Mouse (Mus musculus): ENCODE results near the gene Olfr329-ps.
"Not testable (repeated sequence)": the region's sequence is repeated elsewhere in the genome, so short reads cannot be mapped to it uniquely, and the experiment has no call there.

Gene Olfr329-ps

GRCm38 (mm10) chr11:58546322-58546721, at the start of gene Olfr329-ps:
TSS of gene Olfr329-ps (minus strand) at chr11:58546422.
- no peak for DNase-seq (ENCODE audit: extremely low spot score)

GRCm38 (mm10) chr11:58594814-58595213, 48.6 kb upstream of the Olfr329-ps start, which contains the start of gene Olfr324:
TSS of gene Olfr324 (plus strand) at chr11:58595114.
- no peak for DNase-seq (ENCODE audit: extremely low spot score)

- DNase-seq (ENCODE audit: extremely low spot score) = no peak
Measured at GRCm38 (mm10) chr11:58588620-58589250, 42.5 kb upstream of the Olfr329-ps start.

- DNase-seq (ENCODE audit: extremely low spot score) = peak; percentile 25
Measured at GRCm38 (mm10) chr11:58587898-58588348, 41.7 kb upstream of the Olfr329-ps start.

- DNase-seq (ENCODE audit: extremely low spot score) = no peak
Measured at GRCm38 (mm10) chr11:58578636-58579035, 32.4 kb upstream of the Olfr329-ps start.

GRCm38 (mm10) chr11:58577430-58577829, 31.2 kb upstream of the Olfr329-ps start, which contains the start of gene Olfr325:
TSS of gene Olfr325 (plus strand) at chr11:58577730.
- DNase-seq (ENCODE audit: extremely low spot score) = no peak

GRCm38 (mm10) chr11:58570405-58570804, 24.2 kb upstream of the Olfr329-ps start, which contains the start of gene Olfr224:
TSS of gene Olfr224 (minus strand) at chr11:58570553.
- DNase-seq (ENCODE audit: extremely low spot score) = no peak

- no peak for DNase-seq (ENCODE audit: extremely low spot score)
Measured at GRCm38 (mm10) chr11:58555536-58555935, 9.3 kb upstream of the Olfr329-ps start, which contains the start of gene Olfr328. TSS of gene Olfr328 (minus strand) at chr11:58555636.

GRCm38 (mm10) chr11:58534736-58535135, 11.5 kb downstream of the Olfr329-ps start, which contains the start of gene Olfr330:
TSS of gene Olfr330 (minus strand) at chr11:58534836.
- not testable (repeated sequence) for DNase-seq (ENCODE audit: extremely low spot score)

GRCm38 (mm10) chr11:58519756-58520155, 26.5 kb downstream of the Olfr329-ps start:
- DNase-seq (ENCODE audit: extremely low spot score) = not testable (repeated sequence)

GRCm38 (mm10) chr11:58518916-58519315, 27.3 kb downstream of the Olfr329-ps start:
- not testable (repeated sequence) for DNase-seq (ENCODE audit: extremely low spot score)

- not testable (repeated sequence) for DNase-seq (ENCODE audit: extremely low spot score)
Measured at GRCm38 (mm10) chr11:58509058-58509457, 37.2 kb downstream of the Olfr329-ps start.

GRCm38 (mm10) chr11:58502472-58502871, 43.8 kb downstream of the Olfr329-ps start, which contains the start of gene Olfr331:
TSS of gene Olfr331 (minus strand) at chr11:58502572.
- DNase-seq (ENCODE audit: extremely low spot score) = not testable (repeated sequence)

GRCm38 (mm10) chr11:58499290-58499689, 46.9 kb downstream of the Olfr329-ps start:
- no peak for DNase-seq (ENCODE audit: extremely low spot score)

GRCm38 (mm10) chr11:58498761-58499160, 47.5 kb downstream of the Olfr329-ps start:
- DNase-seq (ENCODE audit: extremely low spot score) = no peak

GRCm38 (mm10) chr11:58492455-58492854, 53.8 kb downstream of the Olfr329-ps start, which contains the start of gene Olfr332:
TSS of gene Olfr332 (minus strand) at chr11:58492555.
- DNase-seq (ENCODE audit: extremely low spot score) = no peak
